Mouse (Mus musculus) stomach, postnatal 0 days (tissue): ENCODE data around the gene Tubgcp2. TPM values are rescaled to one million over a fixed set of nuclear protein-coding genes. Genes with fewer than 3 reads are reported as not detected.

Experiments used
- ATAC-seq: fragments of 200-750 bp; cut with Nextera tagmentation; 2 replicates; pipeline ENCODE4 v1.8.0; 2017; ENCODE audit not compliant: low FRiP score, low TSS enrichment
- DNase-seq: peaks from one replicate; pipeline ENCODE4 v3.0.0-alpha.2; 2016; ENCODE audit warnings: low spot score
- H3K27ac ChIP-seq: fragments of 300-500 bp; sonication (generic); replicated peaks from 2 replicates; pipeline ENCODE4 v1.5.1; 2014; ENCODE audit warnings: mild to moderate bottlenecking, control low read depth
- H3K27me3 ChIP-seq: fragments of 300-500 bp; sonication (generic); 2 replicates; pipeline ENCODE4 v1.6.1; 2014; ENCODE audit warnings: low read length; ENCODE audit not compliant: control insufficient read depth, insufficient read depth
- H3K36me3 ChIP-seq: fragments of 300-500 bp; sonication (generic); 2 replicates; pipeline ENCODE4 v1.6.1; 2014; ENCODE audit warnings: low read length, mixed read lengths; ENCODE audit not compliant: control insufficient read depth, insufficient read depth
- H3K4me1 ChIP-seq: fragments of 300-500 bp; sonication (generic); replicated peaks from 2 replicates; pipeline ENCODE4 v1.6.1; 2014; ENCODE audit warnings: antibody characterized with exemption; ENCODE audit not compliant: control insufficient read depth, insufficient read depth
- H3K4me2 ChIP-seq: fragments of 300-500 bp; sonication (generic); replicated peaks from 2 replicates; pipeline ENCODE4 v1.6.1; 2014; ENCODE audit warnings: low read depth, mild to moderate bottlenecking, control low read depth, moderate library complexity
- H3K4me3 ChIP-seq: fragments of 300-500 bp; sonication (generic); 2 replicates; pipeline ENCODE4 v1.5.1; 2014; ENCODE audit warnings: low read depth, low read length, control low read depth
- H3K9ac ChIP-seq: fragments of 300-500 bp; sonication (generic); 2 replicates; pipeline ENCODE4 v1.6.1; 2014; ENCODE audit warnings: mild to moderate bottlenecking, low read length, control low read depth, mixed read lengths
- H3K9me3 ChIP-seq: fragments of 300-500 bp; sonication (generic); 2 replicates; pipeline ENCODE4 v1.6.1; 2016; ENCODE audit warnings: low read length; ENCODE audit not compliant: control insufficient read depth
- CTCF ChIP-seq: IDR thresholded peaks from 2 replicates; pipeline ENCODE4 v1.5.1; 2016; ENCODE audit warnings: antibody characterized with exemption, low read depth, mild to moderate bottlenecking, moderate library complexity
- EP300 ChIP-seq: optimal IDR thresholded peaks from 2 replicates; pipeline ENCODE3; 2016; ENCODE audit warnings: antibody characterized with exemption
- WGBS: fragments of 180-500 bp; shearing (Covaris S2); extraction: QIAGEN DNeasy Blood & Tissue Kit; methylation state at CpG from one replicate; pipeline ENCODE4 v1.1.7; 2014; 5-methylcytosine and 5-hydroxymethylcytosine counted together
- polyA plus RNA-seq: library from polyadenylated mRNA; unstranded; fragments of >200 nt; fragmentation: Nextera tagmentation; extraction: Ambion mirVana; gene quantifications from 2 replicates; pipeline ENCODE4 v1.2.1, GENCODE M21; 2015

Gene Tubgcp2
- polyA plus RNA-seq, 1 experiment from 2014 or later: 17.7 TPM

GRCm38 (mm10) chr7:140077698-140078097 lies 41.2 kb upstream of the Tubgcp2 start:
- no peak overlapping the region for H3K4me3 ChIP-seq
- H3K27me3 ChIP-seq: peaks cover 3% of the 10 kb centered on the region; the same call in 1 of the 2 replicates
- no peaks in the 10 kb centered on the region for H3K4me1 ChIP-seq
- H3K9me3 ChIP-seq: no peaks in the 10 kb centered on the region
- peak; percentile 67 for ATAC-seq
- H3K9ac ChIP-seq: no peak overlapping the region
- H3K27ac ChIP-seq: no peak overlapping the region
- TF ChIP-seq EP300 (no peak), CTCF (no peak)
- no peak overlapping the region for H3K4me2 ChIP-seq
- no peaks in the 10 kb centered on the region for H3K36me3 ChIP-seq
- no peak for DNase-seq
- WGBS: 57% methylated on average over 6 of the region's 6 CpGs

- Histone ChIP-seq H3K27ac (no peak overlapping the region), H3K9ac (no peak overlapping the region), H3K4me1 (no peaks in the 10 kb centered on the region), H3K27me3 (no peaks in the 10 kb centered on the region), H3K9me3 (no peaks in the 10 kb centered on the region), H3K4me2 (peak overlapping the region; percentile 39), H3K36me3 (no peaks in the 10 kb centered on the region), H3K4me3 (peak overlapping the region; percentile 21)
- TF ChIP-seq CTCF (no peak), EP300 (no peak)
- ATAC-seq (peak; percentile 68), DNase-seq (no peak)
- 32% methylated on average over 38 of the region's 39 CpGs for WGBS
Observed at GRCm38 (mm10) chr7:140070042-140070711, 33.7 kb upstream of the Tubgcp2 start.

GRCm38 (mm10) chr7:140067397-140067796 lies 30.9 kb upstream of the Tubgcp2 start:
- 51% methylated on average over 6 of the region's 6 CpGs for WGBS
- DNase-seq (no peak), ATAC-seq (no peak)
- H3K36me3 ChIP-seq: no peaks in the 10 kb centered on the region
- TF ChIP-seq EP300: no peak
- no peak overlapping the region for H3K9ac ChIP-seq
- H3K4me3 ChIP-seq: no peak overlapping the region
- no peak overlapping the region for H3K4me2 ChIP-seq
- H3K4me1 ChIP-seq: no peaks in the 10 kb centered on the region
- H3K9me3 ChIP-seq: no peaks in the 10 kb centered on the region
- no peaks in the 10 kb centered on the region; the same call in 1 of the 2 replicates for H3K27me3 ChIP-seq
- H3K27ac ChIP-seq: no peak overlapping the region

- WGBS: 23% methylated on average over 7 of the region's 7 CpGs
- DNase-seq: peak; percentile 66
- no peak for ATAC-seq
Observed at GRCm38 (mm10) chr7:140063092-140063491, 26.6 kb upstream of the Tubgcp2 start.

GRCm38 (mm10) chr7:140062307-140062706 lies 25.8 kb upstream of the Tubgcp2 start:
- ATAC-seq (0 out of 2 replicates have a peak, but pooled peaks have one; percentile 51), DNase-seq (peak; percentile 57)
- Histone ChIP-seq H3K27me3 (peaks cover 9% of the 10 kb centered on the region; the same call in 1 of the 2 replicates), H3K36me3 (no peaks in the 10 kb centered on the region), H3K4me3 (no peak overlapping the region), H3K4me2 (no peak overlapping the region), H3K9me3 (no peaks in the 10 kb centered on the region), H3K27ac (0 out of 2 replicates have a peak overlapping the region, but pooled peaks have one; percentile 31), H3K4me1 (no peaks in the 10 kb centered on the region; the same call in 1 of the 2 replicates), H3K9ac (no peak overlapping the region)
- 27% methylated on average over 11 of the region's 11 CpGs for WGBS
- peak; percentile 67 for TF ChIP-seq CTCF
- TF ChIP-seq EP300: no peak

More at GRCm38 (mm10) chr7:140063092-140063491, 26.6 kb upstream of the Tubgcp2 start:
- Histone ChIP-seq H3K4me2 (no peak overlapping the region), H3K27me3 (peaks cover 9% of the 10 kb centered on the region; the same call in 1 of the 2 replicates), H3K4me3 (no peak overlapping the region), H3K36me3 (no peaks in the 10 kb centered on the region), H3K27ac (no peak overlapping the region), H3K9me3 (no peaks in the 10 kb centered on the region), H3K9ac (no peak overlapping the region), H3K4me1 (no peaks in the 10 kb centered on the region; the same call in 1 of the 2 replicates)
- no peak for TF ChIP-seq EP300
- TF ChIP-seq CTCF: peak; percentile 85

GRCm38 (mm10) chr7:140061832-140062130 lies 25.3 kb upstream of the Tubgcp2 start:
- Histone ChIP-seq H3K9ac (no peak overlapping the region), H3K4me2 (peak overlapping the region; percentile 52), H3K27ac (peak overlapping the region; percentile 31; the same call in 1 of the 2 replicates), H3K36me3 (no peaks in the 10 kb centered on the region), H3K4me3 (peak overlapping the region; percentile 33), H3K9me3 (no peaks in the 10 kb centered on the region), H3K4me1 (no peaks in the 10 kb centered on the region; the same call in 1 of the 2 replicates), H3K27me3 (peaks cover 9% of the 10 kb centered on the region; the same call in 1 of the 2 replicates)
- DNase-seq (no peak), ATAC-seq (no peak)
- TF ChIP-seq CTCF: no peak
- TF ChIP-seq EP300: no peak
- WGBS: under 1% methylated on average over 6 of the region's 6 CpGs
